Mouse (Mus musculus) embryonic facial prominence, embryonic 11.5 days (tissue): ENCODE results near the gene Plin4. TPM values are rescaled to one million over a fixed set of nuclear protein-coding genes. Genes with fewer than 3 reads are reported as not detected.

Experiments
- ATAC-seq: fragments of 200-750 bp; cut with Nextera tagmentation; replicated peaks from 2 replicates; pipeline ENCODE4 v1.8.0; 2017; ENCODE audit warnings: low read depth; ENCODE audit not compliant: insufficient number of reproducible peaks, low FRiP score, low TSS enrichment
- DNase-seq: peaks from one replicate; pipeline ENCODE4 v3.0.0-alpha.2; 2015; ENCODE audit warnings: low spot score
- H3K27ac ChIP-seq: fragments of 300-500 bp; sonication (generic); replicated peaks from 2 replicates; pipeline ENCODE4 v1.5.1; 2014; ENCODE audit warnings: mild to moderate bottlenecking, low read depth, low read length, control low read depth
- H3K27me3 ChIP-seq: fragments of 300-500 bp; sonication (generic); 2 replicates; pipeline ENCODE4 v1.6.1; 2014; ENCODE audit warnings: mild to moderate bottlenecking, low read length, moderate library complexity, mixed read lengths; ENCODE audit not compliant: control insufficient read depth, insufficient read depth
- H3K36me3 ChIP-seq: fragments of 300-500 bp; sonication (generic); replicated peaks from 2 replicates; pipeline ENCODE4 v1.6.1; 2014; ENCODE audit warnings: low read depth, mild to moderate bottlenecking, low read length, moderate library complexity, mixed read lengths; ENCODE audit not compliant: control insufficient read depth, insufficient read depth
- H3K4me1 ChIP-seq: fragments of 300-500 bp; sonication (generic); 2 replicates; pipeline ENCODE4 v1.6.1; 2014; ENCODE audit warnings: low read length, mixed read lengths; ENCODE audit not compliant: control insufficient read depth, insufficient read depth
- H3K4me2 ChIP-seq: fragments of 300-500 bp; sonication (generic); 2 replicates; pipeline ENCODE4 v1.6.1; 2014; ENCODE audit warnings: low read depth, mild to moderate bottlenecking, control low read depth, low read length, moderate library complexity
- H3K4me3 ChIP-seq: fragments of 300-500 bp; sonication (generic); 2 replicates; pipeline ENCODE4 v1.5.1; 2014; ENCODE audit warnings: low read depth, low read length, control low read depth
- H3K9ac ChIP-seq: fragments of 300-500 bp; sonication (generic); replicated peaks from 2 replicates; pipeline ENCODE4 v1.6.1; 2014; ENCODE audit warnings: mild to moderate bottlenecking, control low read depth, low read length
- H3K9me3 ChIP-seq: fragments of 300-500 bp; sonication (generic); replicated peaks from 2 replicates; pipeline ENCODE4 v1.6.1; 2016; ENCODE audit warnings: mild to moderate bottlenecking, low read length, inconsistent platforms, mixed read lengths; ENCODE audit not compliant: control insufficient read depth
- WGBS: fragments of 180-500 bp; shearing (Covaris S2); extraction: QIAGEN DNeasy Blood & Tissue Kit; methylation state at CpG from one replicate; pipeline ENCODE4 v1.1.7; 2014; 5-methylcytosine and 5-hydroxymethylcytosine counted together
- polyA plus RNA-seq: library from polyadenylated mRNA; unstranded; fragments of >200 nt; fragmentation: Nextera tagmentation; extraction: Ambion mirVana; gene quantifications from 2 replicates; pipeline ENCODE4 v1.2.1, GENCODE M21; 2014

Plin4 gene
- polyA plus RNA-seq, 1 experiment from 2014 or later = not detected

DNA sequence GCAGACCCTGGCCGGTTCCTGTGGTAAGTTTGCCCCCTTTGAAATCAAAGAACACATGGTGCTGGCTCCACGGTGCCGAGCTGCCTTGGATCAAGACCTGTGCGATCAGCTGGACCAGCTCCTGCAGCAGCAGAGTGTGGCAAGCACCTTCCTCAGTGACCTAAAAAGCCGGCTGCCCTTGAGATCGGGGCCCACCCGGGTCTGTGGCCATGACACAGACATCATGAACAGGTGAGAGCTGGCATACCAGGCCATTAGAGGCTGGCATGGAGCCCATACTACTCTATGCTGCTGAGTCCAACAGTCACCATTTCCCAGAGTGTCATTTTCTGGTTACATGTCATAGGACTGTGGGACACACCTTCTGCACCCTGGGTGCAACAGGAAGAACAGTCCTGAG is 47.5 kb downstream of the Plin4 start:
- Histone ChIP-seq H3K9me3 (no peaks in the 10 kb centered on the region), H3K27me3 (no peaks in the 10 kb centered on the region), H3K4me1 (no peaks in the 10 kb centered on the region), H3K4me3 (no peak overlapping the region), H3K4me2 (no peak overlapping the region), H3K27ac (no peak overlapping the region), H3K36me3 (peaks cover 31% of the 10 kb centered on the region), H3K9ac (no peak overlapping the region)
- ATAC-seq = no peak
- 94% methylated on average over 7 of the region's 7 CpGs for WGBS
- no peak for DNase-seq

DNA sequence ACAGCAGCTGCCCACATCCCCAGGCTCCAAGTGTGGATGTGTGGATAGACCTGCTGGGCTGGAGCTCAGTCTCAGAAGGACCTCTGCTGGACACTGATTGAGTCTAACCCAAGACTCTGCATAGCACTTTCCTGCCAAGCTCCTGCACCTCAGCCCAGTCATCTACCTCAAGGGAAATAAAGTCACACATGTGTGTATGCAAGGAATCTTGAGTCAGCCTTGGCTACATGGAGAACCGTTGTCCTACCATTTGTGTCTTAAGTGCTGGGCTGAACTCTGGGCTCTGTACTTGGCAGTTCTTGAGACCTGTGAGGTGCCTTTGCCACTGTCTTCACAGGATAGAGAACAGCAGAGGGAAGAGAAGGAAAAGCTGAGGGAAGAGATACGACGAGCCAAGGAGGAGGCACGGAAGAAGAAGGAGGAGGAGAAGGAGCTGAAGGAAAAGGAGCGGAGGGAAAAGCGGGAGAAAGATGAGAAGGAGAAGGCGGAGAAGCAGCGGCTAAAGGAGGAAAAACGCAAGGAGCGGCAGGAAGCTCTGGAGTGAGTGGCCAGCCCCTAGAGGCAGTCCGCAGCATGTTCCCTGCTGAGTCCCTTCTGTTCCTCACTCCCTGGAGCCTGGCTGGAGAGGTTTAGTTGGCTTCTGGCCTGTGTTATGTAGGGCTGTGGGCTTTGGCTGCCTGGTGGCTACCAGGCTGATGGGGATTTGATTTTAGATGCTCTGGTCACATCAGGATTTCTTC is 52.1 kb downstream of the Plin4 start:
- no peak overlapping the region for H3K4me2 ChIP-seq
- H3K27ac ChIP-seq = no peak overlapping the region
- no peaks in the 10 kb centered on the region for H3K4me1 ChIP-seq
- DNase-seq (no peak), ATAC-seq (no peak)
- H3K27me3 ChIP-seq = no peaks in the 10 kb centered on the region
- H3K9me3 ChIP-seq = no peaks in the 10 kb centered on the region
- H3K4me3 ChIP-seq = no peak overlapping the region
- WGBS = 88% methylated on average over 11 of the region's 11 CpGs
- H3K9ac ChIP-seq = no peak overlapping the region
- peaks cover 15% of the 10 kb centered on the region for H3K36me3 ChIP-seq

DNA sequence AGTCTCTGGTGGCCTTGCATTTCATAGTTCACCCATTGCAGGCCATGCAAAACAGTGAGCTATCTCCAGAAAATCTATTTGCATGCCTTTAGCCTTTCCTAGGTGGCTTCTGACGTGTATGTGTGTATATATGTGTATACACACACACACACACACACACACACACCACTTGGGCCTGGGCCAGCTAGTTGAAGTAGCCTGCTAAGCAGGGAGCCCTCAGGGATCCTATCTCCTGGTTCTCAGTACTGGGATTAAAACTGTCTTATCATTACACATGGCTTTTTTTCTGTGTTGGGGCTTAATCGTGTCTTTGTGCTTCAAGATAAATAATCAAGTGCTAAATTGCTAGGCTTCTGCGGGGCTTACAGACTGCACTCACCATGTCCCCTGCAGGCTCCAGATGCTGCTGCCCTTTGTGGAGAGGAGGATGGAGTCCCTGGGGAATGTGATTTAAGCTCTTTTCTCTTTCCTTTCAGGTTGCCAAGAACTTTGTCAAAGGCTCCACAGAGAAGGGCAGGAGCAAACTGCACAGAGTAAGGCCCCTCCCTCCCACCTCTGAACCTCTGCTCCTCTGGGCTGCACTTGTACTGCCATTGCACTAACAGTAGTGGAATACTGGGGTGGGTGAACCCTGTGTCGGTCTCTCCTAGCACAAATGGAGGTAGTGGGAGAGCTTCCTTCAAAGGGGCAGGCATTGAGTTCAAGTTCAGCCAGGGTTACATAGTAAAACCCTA is 53.5 kb downstream of the Plin4 start:
- DNase-seq (no peak), ATAC-seq (no peak)
- no peaks in the 10 kb centered on the region for H3K4me1 ChIP-seq
- no peak overlapping the region for H3K4me3 ChIP-seq
- no peaks in the 10 kb centered on the region for H3K9me3 ChIP-seq
- peaks cover 13% of the 10 kb centered on the region for H3K36me3 ChIP-seq
- no peaks in the 10 kb centered on the region for H3K27me3 ChIP-seq
- WGBS = 78% methylated on average over 4 of the region's 4 CpGs
- H3K27ac ChIP-seq = no peak overlapping the region
- H3K9ac ChIP-seq = no peak overlapping the region
- no peak overlapping the region for H3K4me2 ChIP-seq

DNA sequence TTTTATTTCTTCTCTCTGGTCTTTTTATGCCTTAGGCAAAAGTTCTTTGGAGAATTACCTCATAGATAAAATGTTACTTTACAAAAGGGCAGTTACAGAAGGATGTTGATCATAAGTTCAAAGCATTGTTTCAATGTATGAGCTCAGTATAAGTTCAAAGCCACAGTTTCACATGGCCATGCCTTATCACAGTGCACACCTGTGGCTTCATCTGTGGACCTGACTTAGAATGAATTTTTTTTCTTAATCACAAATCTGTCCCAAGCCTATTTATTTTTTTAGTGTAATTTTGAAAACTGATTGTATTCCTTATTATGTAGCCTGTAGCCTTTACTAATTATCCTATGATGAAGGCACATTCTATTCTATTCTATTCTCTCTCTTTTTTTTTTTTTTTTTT is 54.7 kb downstream of the Plin4 start:
- H3K36me3 ChIP-seq = peaks cover 11% of the 10 kb centered on the region

DNA sequence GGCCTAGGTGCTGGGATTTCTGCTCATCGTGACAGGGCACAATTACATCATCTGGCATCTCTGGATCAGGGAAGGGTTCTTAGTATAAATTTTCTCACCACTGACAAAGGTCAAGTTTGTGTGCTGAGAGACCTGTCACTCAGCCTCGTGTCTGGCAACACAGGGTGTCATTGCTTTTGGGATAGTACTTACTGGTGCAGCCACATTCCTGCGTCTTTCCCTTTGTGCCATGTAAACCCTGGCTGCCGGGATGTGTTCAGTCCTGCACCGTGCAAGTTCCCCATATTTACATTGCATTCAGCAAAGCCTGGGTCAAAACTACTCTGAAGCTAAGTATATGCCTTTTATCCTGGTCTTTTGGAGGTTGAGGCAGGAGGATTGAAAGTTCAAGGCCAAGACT is 58.2 kb downstream of the Plin4 start:
- no peak overlapping the region for H3K4me2 ChIP-seq
- no peak overlapping the region for H3K4me3 ChIP-seq
- WGBS = 86% methylated on average over 5 of the region's 5 CpGs
- H3K27ac ChIP-seq = no peak overlapping the region
- peaks cover 15% of the 10 kb centered on the region for H3K36me3 ChIP-seq
- no peaks in the 10 kb centered on the region for H3K27me3 ChIP-seq
- no peak for DNase-seq
- no peaks in the 10 kb centered on the region for H3K4me1 ChIP-seq
- ATAC-seq = no peak
- H3K9ac ChIP-seq = no peak overlapping the region
- no peaks in the 10 kb centered on the region for H3K9me3 ChIP-seq

More for the DNA sequence above, 54.7 kb downstream of the Plin4 start:
- no peak overlapping the region for H3K9ac ChIP-seq
- no peak for ATAC-seq
- H3K9me3 ChIP-seq = no peaks in the 10 kb centered on the region
- no peak overlapping the region for H3K4me2 ChIP-seq
- no peak overlapping the region for H3K4me3 ChIP-seq
- no peak for DNase-seq
- no peak overlapping the region for H3K27ac ChIP-seq
- no peaks in the 10 kb centered on the region for H3K27me3 ChIP-seq
- no peaks in the 10 kb centered on the region for H3K4me1 ChIP-seq

Other genes with a start within 250 kb of the Plin4 start
- 9.5 and 10.4 TPM in 2 replicates for gene Zfp119a, start 230.9 kb downstream of the Plin4 start, polyA plus RNA-seq
- gene Zfp959, start 217.7 kb downstream of the Plin4 start, polyA plus RNA-seq = 13.5 and 13.6 TPM in 2 replicates
- 6.2 and 6.9 TPM in 2 replicates for gene Zfp119b, start 160.3 kb downstream of the Plin4 start, polyA plus RNA-seq
- 1.8 and 2.2 TPM in 2 replicates for gene Ebi3, start 157.2 kb downstream of the Plin4 start, polyA plus RNA-seq
- 18.5 and 18.9 TPM in 2 replicates for gene Yju2, start 150.7 kb downstream of the Plin4 start, polyA plus RNA-seq
- 32.9 and 37.4 TPM in 2 replicates for gene Shd, start 139.3 kb downstream of the Plin4 start, polyA plus RNA-seq
- gene Fsd1, start 123.3 kb downstream of the Plin4 start, polyA plus RNA-seq = 36.6 and 43.0 TPM in 2 replicates
- gene Stap2, start 104.2 kb downstream of the Plin4 start, polyA plus RNA-seq = 6.1 and 6.6 TPM in 2 replicates
- gene Mpnd, start 104.1 kb downstream of the Plin4 start, polyA plus RNA-seq = 135 and 142 TPM in 2 replicates
- 119 and 132 TPM in 2 replicates for gene Sh3gl1, start 73.2 kb downstream of the Plin4 start, polyA plus RNA-seq
- 24.5 and 26.6 TPM in 2 replicates for gene Chaf1a, start 69.4 kb downstream of the Plin4 start, polyA plus RNA-seq
- gene Ubxn6, start 34.8 kb downstream of the Plin4 start, polyA plus RNA-seq = 40.9 and 43.1 TPM in 2 replicates
- 101 and 106 TPM in 2 replicates for gene Hdgfl2, start 30.2 kb downstream of the Plin4 start, polyA plus RNA-seq
- gene Plin5, start 7.8 kb upstream of the Plin4 start, polyA plus RNA-seq = 0.10 and 0.31 TPM in 2 replicates
- not detected in 2 replicates for gene Lrg1, start 12.2 kb upstream of the Plin4 start, polyA plus RNA-seq
- 1.1 and 1.6 TPM in 2 replicates for gene Sema6b, start 30.5 kb upstream of the Plin4 start, polyA plus RNA-seq
- 12.1 and 12.7 TPM in 2 replicates for gene Tnfaip8l1, start 52.7 kb upstream of the Plin4 start, polyA plus RNA-seq
- 48.5 and 60.5 TPM in 2 replicates for gene Mydgf, start 74.1 kb upstream of the Plin4 start, polyA plus RNA-seq
- 23.7 and 33.1 TPM in 2 replicates for gene Dpp9, start 109.1 kb upstream of the Plin4 start, polyA plus RNA-seq
- 10.1 and 11.6 TPM in 2 replicates for gene Fem1a, start 147.0 kb upstream of the Plin4 start, polyA plus RNA-seq
- gene Ticam1, start 167.0 kb upstream of the Plin4 start, polyA plus RNA-seq = 2.9 and 3.6 TPM in 2 replicates
- gene Plin3, start 183.1 kb upstream of the Plin4 start, polyA plus RNA-seq = 33.0 and 48.5 TPM in 2 replicates
- not detected in 2 replicates for gene Arrdc5, start 190.5 kb upstream of the Plin4 start, polyA plus RNA-seq
- 118 and 119 TPM in 2 replicates for gene Uhrf1, start 193.5 kb upstream of the Plin4 start, polyA plus RNA-seq
- 27.3 and 28.2 TPM in 2 replicates for gene Kdm4b, start 216.3 kb upstream of the Plin4 start, polyA plus RNA-seq